Mouse (Mus musculus) erythroblast, embryonic 14.5 days (primary cell): Measurements from ENCODE around the gene Myo5c.

ENCODE experiments used
- GATA1 ChIP-seq: IDR thresholded peaks from 2 replicates; pipeline ENCODE4 v1.6.1; 2012; ENCODE audit warnings: low read length, inconsistent platforms, mixed read lengths
- TAL1 ChIP-seq: IDR thresholded peaks from 3 replicates; pipeline ENCODE4 v1.6.1; 2012; ENCODE audit warnings: low read length, inconsistent platforms, mixed read lengths

- TF ChIP-seq TAL1, result no peak
- no peak for TF ChIP-seq GATA1
Observed at GRCm38 (mm10) chr9:75248874-75249273, 17.1 kb downstream of the Myo5c start.
